Mouse (Mus musculus) 3134 (cell line): ENCODE measurements around the gene Lsm14b.

Experiments
- DNase-seq: peaks from one replicate; pipeline ENCODE4 v3.0.0-alpha.2; 2011; ENCODE audit warnings: low spot score; ENCODE audit not compliant: insufficient read length; ENCODE audit errors: extremely low read depth

Lsm14b gene

GRCm38 (mm10) chr2:180050986-180051385 is 26.2 kb downstream of the Lsm14b start:
- peak; percentile 53 for DNase-seq

GRCm38 (mm10) chr2:180051986-180052733 is 27.4 kb downstream of the Lsm14b start:
- no peak for DNase-seq

GRCm38 (mm10) chr2:180053001-180053400 is 28.2 kb downstream of the Lsm14b start:
- DNase-seq, result no peak

GRCm38 (mm10) chr2:180063338-180064131 is 38.7 kb downstream of the Lsm14b start:
- DNase-seq, result no peak

- no peak for DNase-seq
Measured at GRCm38 (mm10) chr2:180069770-180070480, 45.1 kb downstream of the Lsm14b start.

- peak; percentile 90 for DNase-seq
Measured at GRCm38 (mm10) chr2:180070481-180071453, 46.0 kb downstream of the Lsm14b start, which contains the start of gene Mtg2. Mtg2 (plus strand) TSS chr2:180070588.

- no peak for DNase-seq
Measured at GRCm38 (mm10) chr2:180071671-180072070, 46.9 kb downstream of the Lsm14b start.

- no peak for DNase-seq
Measured at GRCm38 (mm10) chr2:180072886-180073285, 48.1 kb downstream of the Lsm14b start.

GRCm38 (mm10) chr2:180077622-180078021 is 52.8 kb downstream of the Lsm14b start:
- DNase-seq, result no peak

- DNase-seq, result peak; percentile 62
Measured at GRCm38 (mm10) chr2:180080680-180081079, 55.9 kb downstream of the Lsm14b start.

- no peak for DNase-seq
Measured at GRCm38 (mm10) chr2:180083063-180083462, 58.3 kb downstream of the Lsm14b start.

- DNase-seq, result no peak
Measured at GRCm38 (mm10) chr2:180084565-180084964, 59.8 kb downstream of the Lsm14b start.
